Mouse (Mus musculus) ES-E14 (cell line): ENCODE measurements around the gene Prr15. TPM values are rescaled to one million over a fixed set of nuclear protein-coding genes. Genes with fewer than 3 reads are reported as not detected.

Experiments
- DNase-seq: peaks from one replicate; pipeline ENCODE4 v3.0.0-alpha.2; 2013; ENCODE audit warnings: low read depth, low spot score
- H3K27ac ChIP-seq: 2 replicates; pipeline ENCODE4 v1.5.1; 2012; ENCODE audit warnings: low read depth, mild to moderate bottlenecking, low read length, moderate library complexity, mixed read lengths; ENCODE audit not compliant: poor library complexity, insufficient read depth, severe bottlenecking
- H3K36me3 ChIP-seq: 2 replicates; pipeline ENCODE4 v1.6.1; 2012; ENCODE audit warnings: mild to moderate bottlenecking, low read length, moderate library complexity, mixed read lengths; ENCODE audit not compliant: control insufficient read depth, poor library complexity, insufficient read depth, severe bottlenecking
- H3K4me1 ChIP-seq, 2 experiments: fragments of 150-350 bp in 1 of 2; sonication (generic) in 1 of 2; 2 replicates each; pipeline ENCODE4 v1.6.1; 2012; ENCODE audit warnings: low read length in 2 of 2, mild to moderate bottlenecking in 1 of 2, mixed read lengths in 1 of 2; ENCODE audit not compliant: control insufficient read depth in 2 of 2, insufficient read depth in 2 of 2, poor library complexity in 1 of 2
- H3K4me3 ChIP-seq, 2 experiments: fragments of 150-350 bp in 1 of 2; sonication (generic) in 1 of 2; 2 replicates each; pipeline ENCODE4 v1.5.1; 2012; ENCODE audit warnings: low read length in 2 of 2, low read depth in 1 of 2, mild to moderate bottlenecking in 1 of 2, mixed read lengths in 1 of 2; ENCODE audit not compliant: insufficient read depth in 1 of 2, poor library complexity in 1 of 2, severe bottlenecking in 1 of 2
- H3K9ac ChIP-seq: 2 replicates; pipeline ENCODE4 v1.6.1; 2012; ENCODE audit warnings: low read depth, mild to moderate bottlenecking, low read length, mixed read lengths; ENCODE audit not compliant: poor library complexity, insufficient read depth, severe bottlenecking
- H3K9me3 ChIP-seq: fragments of 150-350 bp; sonication (generic); 2 replicates; pipeline ENCODE4 v1.6.1; 2012; ENCODE audit warnings: low read depth, mild to moderate bottlenecking, low read length; ENCODE audit not compliant: control insufficient read depth, insufficient read depth
- CHD2 ChIP-seq: IDR thresholded peaks from 2 replicates; pipeline ENCODE4 v1.6.1; 2014; ENCODE audit warnings: mild to moderate bottlenecking, low read depth, low read length, inconsistent platforms
- HCFC1 ChIP-seq: IDR thresholded peaks from 2 replicates; pipeline ENCODE4 v1.6.1; 2012; ENCODE audit warnings: low read length, inconsistent platforms, borderline replicate concordance; ENCODE audit not compliant: insufficient read depth
- MAFK ChIP-seq: IDR thresholded peaks from 2 replicates; pipeline ENCODE4 v1.6.1; 2014; ENCODE audit warnings: mild to moderate bottlenecking, low read depth, low read length, inconsistent platforms; ENCODE audit not compliant: insufficient read depth
- ZC3H11A ChIP-seq: IDR thresholded peaks from 2 replicates; pipeline ENCODE4 v1.6.1; 2012; ENCODE audit warnings: low read depth, mild to moderate bottlenecking, inconsistent platforms, low read length, borderline replicate concordance
- ZNF384 ChIP-seq: IDR thresholded peaks from 2 replicates; pipeline ENCODE4 v1.6.1; 2012; ENCODE audit warnings: low read depth, low read length, inconsistent platforms
- in situ Hi-C, 2 experiments: fragments of 600-800 bp; cut with MboI; formaldehyde crosslinking; loops; one replicate each; pipeline ENCODE4 v1.15.1; 2025; ENCODE audit warnings: low sequenced_read_pairs in 2 of 2, inconsistent platforms in 1 of 2; ENCODE audit not compliant: unreplicated experiment in 2 of 2
- total RNA-seq: library from RNA; depleted of rRNA; stranded (reverse); fragments of 300-350 nt; gene quantifications from 2 replicates; pipeline ENCODE4 v1.2.3, GENCODE M21; 2012

Gene Prr15
- total RNA-seq, 1 experiment = 0.36 TPM

DNA sequence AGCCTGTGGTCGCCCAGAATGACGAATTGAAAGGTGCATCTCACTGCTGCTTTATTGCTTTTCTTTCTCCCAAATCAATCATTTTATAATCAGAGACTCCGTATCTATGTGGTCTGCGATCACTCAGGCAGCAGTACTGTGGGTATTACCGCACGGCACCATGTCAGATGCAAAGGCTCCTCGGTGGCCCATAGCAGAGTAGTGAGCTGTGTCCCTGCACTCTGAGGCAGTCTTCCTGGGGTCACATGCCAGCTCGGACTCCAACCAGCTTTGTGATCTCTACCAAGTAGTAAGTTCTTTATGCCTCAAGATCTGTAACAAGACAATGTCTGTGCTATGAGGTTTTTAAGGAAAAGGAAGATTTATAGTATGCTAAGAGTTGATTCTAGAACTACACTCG lies 7.0 kb upstream of the Prr15 start:
- Histone ChIP-seq H3K4me1 (no peaks in the 10 kb centered on the region), H3K4me3 (no peak overlapping the region), H3K36me3 (no peaks in the 10 kb centered on the region), H3K27ac (no peak overlapping the region), H3K9me3 (no peaks in the 10 kb centered on the region), H3K9ac (no peak overlapping the region)
- no peak for DNase-seq
- TF ChIP-seq CHD2 (no peak), ZNF384 (no peak), HCFC1 (no peak), ZC3H11A (no peak), MAFK (no peak)
- in situ Hi-C loops = no loop called here

DNA sequence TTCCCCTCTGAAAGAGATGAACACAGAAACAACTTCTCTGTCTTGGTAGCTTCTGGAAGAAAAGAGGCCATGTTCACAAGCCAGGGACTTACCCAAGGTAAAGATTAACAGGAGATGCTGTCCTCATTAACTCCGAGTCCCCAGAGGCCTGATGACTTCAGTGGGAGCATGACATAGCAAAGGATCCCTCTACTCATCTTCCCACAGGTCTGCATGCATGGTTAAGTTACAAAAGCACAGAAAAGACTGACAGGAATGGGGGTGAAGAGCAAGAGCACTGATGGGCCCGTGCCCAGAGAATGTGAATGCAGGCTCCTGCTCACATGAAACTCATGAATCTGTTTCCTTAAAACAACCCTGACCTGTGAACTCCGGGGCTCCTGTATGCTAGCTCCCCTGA lies 6.4 kb upstream of the Prr15 start:
- H3K36me3 ChIP-seq = no peaks in the 10 kb centered on the region

DNA sequence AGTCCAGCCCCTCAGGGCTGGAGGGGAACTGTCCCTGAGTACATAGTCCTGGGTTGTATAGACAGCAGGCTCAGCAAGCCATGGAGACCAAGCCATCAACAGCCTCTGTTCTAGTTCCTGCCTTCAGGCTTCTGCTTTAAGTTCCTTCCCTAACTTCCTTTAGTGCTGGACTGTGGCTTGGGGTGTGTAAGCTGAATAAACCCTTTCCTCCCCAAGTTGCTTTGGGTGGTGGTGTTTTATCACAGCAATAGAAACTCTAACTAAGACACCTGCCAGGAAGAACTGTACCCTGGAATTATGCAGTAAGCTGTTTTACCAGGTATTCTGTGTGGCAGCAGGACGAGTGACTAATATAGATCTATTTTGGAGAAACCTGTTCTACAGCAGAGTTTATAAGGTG lies 5.4 kb upstream of the Prr15 start:
- no peak for TF ChIP-seq HCFC1
- no peak for TF ChIP-seq CHD2
- no peak for TF ChIP-seq ZC3H11A
- no peak for TF ChIP-seq MAFK
- TF ChIP-seq ZNF384 = no peak
- Histone ChIP-seq H3K4me1 (no peaks in the 10 kb centered on the region), H3K9ac (no peak overlapping the region), H3K36me3 (no peaks in the 10 kb centered on the region), H3K4me3 (no peak overlapping the region), H3K9me3 (no peaks in the 10 kb centered on the region), H3K27ac (no peak overlapping the region)
- in situ Hi-C loops = no loop called here
- no peak for DNase-seq

More for the DNA sequence above, 6.4 kb upstream of the Prr15 start:
- in situ Hi-C loops = no loop called here
- TF ChIP-seq CHD2 (no peak), HCFC1 (no peak), ZNF384 (no peak), MAFK (no peak), ZC3H11A (no peak)
- no peak overlapping the region for H3K9ac ChIP-seq
- no peak overlapping the region for H3K27ac ChIP-seq
- no peaks in the 10 kb centered on the region for H3K4me1 ChIP-seq
- no peak for DNase-seq
- H3K4me3 ChIP-seq = no peak overlapping the region
- no peaks in the 10 kb centered on the region for H3K9me3 ChIP-seq

- in situ Hi-C loops = no loop called here
- no peaks in the 10 kb centered on the region for H3K9me3 ChIP-seq
- no peaks in the 10 kb centered on the region for H3K36me3 ChIP-seq
- DNase-seq = peak; percentile 36
- H3K4me1 ChIP-seq = 0 out of 4 replicates have a peak, but pooled peaks cover 0 to 3% of the 10 kb centered on the region in 2 experiments
- TF ChIP-seq ZC3H11A (no peak), CHD2 (no peak), MAFK (no peak), HCFC1 (no peak), ZNF384 (no peak)
- peak overlapping the region; percentile 41 to 77 for H3K4me3 ChIP-seq
- H3K9ac ChIP-seq = no peak overlapping the region
- no peak overlapping the region for H3K27ac ChIP-seq
Observed at GRCm38 (mm10) chr6:54326671-54327625, 1.3 kb downstream of the Prr15 start.
